Mouse (Mus musculus): ENCODE data around the gene Arhgap29. TPM values are rescaled to one million over a fixed set of nuclear protein-coding genes. Genes with fewer than 3 reads are reported as not detected.

Gene Arhgap29
- polyA plus RNA-seq, 1 experiment from 2014 or later, result 38.5 TPM

GRCm38 (mm10) chr3:122043799-122044547, 91.6 kb downstream of the Arhgap29 start, which contains the start of gene Abca4:
Abca4 (plus strand) TSS chr3:122044443.
- Histone ChIP-seq H3K4me3 (replicated peaks; ENCODE audit: low read depth, low read length) (no peak within 1 kb of the TSS), H3K4me2 (ENCODE audit: low read length) (peak within 1 kb of the TSS; percentile 31), H3K9me3 (replicated peaks; ENCODE audit: low read length) (no peaks in the 10 kb centered on the region), H3K36me3 (ENCODE audit: insufficient read depth, low read length) (no peaks in the 10 kb centered on the region), H3K4me1 (replicated peaks; ENCODE audit: insufficient read depth, low read length) (peaks cover 44% of the 10 kb centered on the region), H3K9ac (ENCODE audit: low read depth, low read length) (peak within 1 kb of the TSS; percentile 14; the same call in 1 of the 2 replicates), H3K27ac (no peak within 1 kb of the TSS), H3K27me3 (ENCODE audit: insufficient read depth, low read length) (no peaks in the 10 kb centered on the region)
- no peak for DNase-seq (ENCODE audit: low spot score)
- TF ChIP-seq CTCF (IDR thresholded peaks at IDR 0.05; ENCODE audit: low read depth), result no peak
- 28% methylated on average over 26 of the region's 26 CpGs for WGBS
- ATAC-seq (replicated peaks; ENCODE audit: low FRiP score, low read depth), result no peak

GRCm38 (mm10) chr3:122046187-122046620, 93.9 kb downstream of the Arhgap29 start:
- no peak for ATAC-seq (replicated peaks; ENCODE audit: low FRiP score, low read depth)
- TF ChIP-seq CTCF (IDR thresholded peaks at IDR 0.05; ENCODE audit: low read depth), result no peak
- H3K4me2 ChIP-seq (ENCODE audit: low read length), result no peak overlapping the region
- peaks cover 46% of the 10 kb centered on the region for H3K4me1 ChIP-seq (replicated peaks; ENCODE audit: insufficient read depth, low read length)
- H3K36me3 ChIP-seq (ENCODE audit: insufficient read depth, low read length), result no peaks in the 10 kb centered on the region
- H3K9me3 ChIP-seq (replicated peaks; ENCODE audit: low read length), result no peaks in the 10 kb centered on the region
- no peak overlapping the region for H3K4me3 ChIP-seq (replicated peaks; ENCODE audit: low read depth, low read length)
- no peak overlapping the region for H3K9ac ChIP-seq (ENCODE audit: low read depth, low read length)
- DNase-seq (ENCODE audit: low spot score), result peak; percentile 61
- no peaks in the 10 kb centered on the region for H3K27me3 ChIP-seq (ENCODE audit: insufficient read depth, low read length)
- H3K27ac ChIP-seq, result no peak overlapping the region
- WGBS, result 34% methylated on average over 10 of the region's 10 CpGs

- H3K27me3 ChIP-seq (ENCODE audit: insufficient read depth, low read length), result no peaks in the 10 kb centered on the region
- H3K36me3 ChIP-seq (ENCODE audit: insufficient read depth, low read length), result no peaks in the 10 kb centered on the region
- H3K27ac ChIP-seq, result peak overlapping the region; percentile 37; the same call in 1 of the 2 replicates
- no peaks in the 10 kb centered on the region for H3K9me3 ChIP-seq (replicated peaks; ENCODE audit: low read length)
- no peak overlapping the region for H3K9ac ChIP-seq (ENCODE audit: low read depth, low read length)
- peaks cover 46% of the 10 kb centered on the region for H3K4me1 ChIP-seq (replicated peaks; ENCODE audit: insufficient read depth, low read length)
- DNase-seq (ENCODE audit: low spot score) (peak; percentile 77), ATAC-seq (replicated peaks; ENCODE audit: low FRiP score, low read depth) (peak; percentile 84)
- H3K4me2 ChIP-seq (ENCODE audit: low read length), result peak overlapping the region; percentile 14; the same call in 1 of the 2 replicates
- TF ChIP-seq CTCF (IDR thresholded peaks at IDR 0.05; ENCODE audit: low read depth), result peak; percentile 27; the same call in 1 of the 2 replicates
- 7% methylated on average over 7 of the region's 7 CpGs for WGBS
- H3K4me3 ChIP-seq (replicated peaks; ENCODE audit: low read depth, low read length), result no peak overlapping the region
Measured at GRCm38 (mm10) chr3:122047402-122047801, 95.1 kb downstream of the Arhgap29 start.

GRCm38 (mm10) chr3:122047921-122048861, 95.8 kb downstream of the Arhgap29 start:
- H3K27me3 ChIP-seq (ENCODE audit: insufficient read depth, low read length), result no peaks in the 10 kb centered on the region
- ATAC-seq (replicated peaks; ENCODE audit: low FRiP score, low read depth) (peak; percentile 26; the same call in 1 of the 2 replicates), DNase-seq (ENCODE audit: low spot score) (peak; percentile 51)
- H3K9me3 ChIP-seq (replicated peaks; ENCODE audit: low read length), result no peaks in the 10 kb centered on the region
- no peaks in the 10 kb centered on the region for H3K36me3 ChIP-seq (ENCODE audit: insufficient read depth, low read length)
- WGBS, result 11% methylated on average over 17 of the region's 17 CpGs
- H3K4me3 ChIP-seq (replicated peaks; ENCODE audit: low read depth, low read length), result no peak overlapping the region
- peak overlapping the region; percentile 14; the same call in 1 of the 2 replicates for H3K4me2 ChIP-seq (ENCODE audit: low read length)
- peaks cover 42% of the 10 kb centered on the region for H3K4me1 ChIP-seq (replicated peaks; ENCODE audit: insufficient read depth, low read length)
- H3K9ac ChIP-seq (ENCODE audit: low read depth, low read length), result no peak overlapping the region
- TF ChIP-seq CTCF (IDR thresholded peaks at IDR 0.05; ENCODE audit: low read depth), result no peak
- H3K27ac ChIP-seq, result peak overlapping the region; percentile 37

- Histone ChIP-seq H3K4me3 (replicated peaks; ENCODE audit: low read depth, low read length) (no peak overlapping the region), H3K36me3 (ENCODE audit: insufficient read depth, low read length) (no peaks in the 10 kb centered on the region), H3K9ac (ENCODE audit: low read depth, low read length) (no peak overlapping the region), H3K27ac (no peak overlapping the region), H3K4me2 (ENCODE audit: low read length) (no peak overlapping the region), H3K4me1 (replicated peaks; ENCODE audit: insufficient read depth, low read length) (peaks cover 33% of the 10 kb centered on the region), H3K27me3 (ENCODE audit: insufficient read depth, low read length) (no peaks in the 10 kb centered on the region), H3K9me3 (replicated peaks; ENCODE audit: low read length) (no peaks in the 10 kb centered on the region)
- 51% methylated on average over 6 of the region's 6 CpGs for WGBS
- TF ChIP-seq CTCF (IDR thresholded peaks at IDR 0.05; ENCODE audit: low read depth), result no peak
- no peak for ATAC-seq (replicated peaks; ENCODE audit: low FRiP score, low read depth)
- DNase-seq (ENCODE audit: low spot score), result no peak
Measured at GRCm38 (mm10) chr3:122049158-122049557, 96.8 kb downstream of the Arhgap29 start.
